Mouse (Mus musculus): ENCODE measurements at regions not wholly inside any gene's neighbourhood (a gene's known extent, or its start where the extent isn't known, plus 50 kb on each side); places are given as distances from the start of the nearest gene placed in this dataset.

- no peak for ATAC-seq (ENCODE audit: insufficient number of reproducible peaks, low FRiP score, low TSS enrichment)
Observed at GRCm38 (mm10) chr15:97188545-97188944, 58.4 kb upstream of the Pced1b start.

GRCm38 (mm10) chr15:97187831-97188230, 59.1 kb upstream of the Pced1b start:
- ATAC-seq (ENCODE audit: insufficient number of reproducible peaks, low FRiP score, low TSS enrichment), result no peak

- no peak for ATAC-seq (ENCODE audit: insufficient number of reproducible peaks, low FRiP score, low TSS enrichment)
Observed at GRCm38 (mm10) chr15:97186034-97186433, 60.9 kb upstream of the Pced1b start.

GRCm38 (mm10) chr15:97182617-97183038, 64.3 kb upstream of the Pced1b start:
- ATAC-seq (ENCODE audit: insufficient number of reproducible peaks, low FRiP score, low TSS enrichment), result no peak

- ATAC-seq (ENCODE audit: insufficient number of reproducible peaks, low FRiP score, low TSS enrichment), result no peak
Observed at GRCm38 (mm10) chr15:97180970-97181669, 65.8 kb upstream of the Pced1b start.

- no peak for ATAC-seq (ENCODE audit: insufficient number of reproducible peaks, low FRiP score, low TSS enrichment)
Observed at GRCm38 (mm10) chr15:97178286-97178685, 68.6 kb upstream of the Pced1b start.

GRCm38 (mm10) chr15:97177806-97178205, 69.1 kb upstream of the Pced1b start:
- ATAC-seq (ENCODE audit: insufficient number of reproducible peaks, low FRiP score, low TSS enrichment), result no peak

GRCm38 (mm10) chr15:97174989-97175388, 71.9 kb upstream of the Pced1b start:
- ATAC-seq (ENCODE audit: insufficient number of reproducible peaks, low FRiP score, low TSS enrichment), result no peak

- ATAC-seq (ENCODE audit: insufficient number of reproducible peaks, low FRiP score, low TSS enrichment), result no peak
Observed at GRCm38 (mm10) chr15:97173233-97173632, 73.7 kb upstream of the Pced1b start.

GRCm38 (mm10) chr15:97170074-97170473, 76.8 kb upstream of the Pced1b start:
- no peak for ATAC-seq (ENCODE audit: insufficient number of reproducible peaks, low FRiP score, low TSS enrichment)

- no peak for ATAC-seq (ENCODE audit: insufficient number of reproducible peaks, low FRiP score, low TSS enrichment)
Observed at GRCm38 (mm10) chr15:97169381-97169780, 77.5 kb upstream of the Pced1b start.

GRCm38 (mm10) chr15:97167116-97167515, 79.8 kb upstream of the Pced1b start:
- ATAC-seq (ENCODE audit: insufficient number of reproducible peaks, low FRiP score, low TSS enrichment), result no peak

GRCm38 (mm10) chr15:97164616-97165015, 82.3 kb upstream of the Pced1b start:
- no peak for ATAC-seq (ENCODE audit: insufficient number of reproducible peaks, low FRiP score, low TSS enrichment)

GRCm38 (mm10) chr15:97163971-97164370, 82.9 kb upstream of the Pced1b start:
- no peak for ATAC-seq (ENCODE audit: insufficient number of reproducible peaks, low FRiP score, low TSS enrichment)

- ATAC-seq (ENCODE audit: insufficient number of reproducible peaks, low FRiP score, low TSS enrichment), result no peak
Observed at GRCm38 (mm10) chr15:97163090-97163489, 83.8 kb upstream of the Pced1b start.

GRCm38 (mm10) chr15:97162305-97162704, 84.6 kb upstream of the Pced1b start:
- ATAC-seq (ENCODE audit: insufficient number of reproducible peaks, low FRiP score, low TSS enrichment), result no peak

GRCm38 (mm10) chr15:97161530-97161929, 85.4 kb upstream of the Pced1b start:
- no peak for ATAC-seq (ENCODE audit: insufficient number of reproducible peaks, low FRiP score, low TSS enrichment)

- 0 out of 2 replicates have a peak, but pooled peaks have one; percentile 31 for ATAC-seq (ENCODE audit: insufficient number of reproducible peaks, low FRiP score, low TSS enrichment)
Observed at GRCm38 (mm10) chr15:97152354-97152753, 94.6 kb upstream of the Pced1b start.

- ATAC-seq (ENCODE audit: insufficient number of reproducible peaks, low FRiP score, low TSS enrichment), result no peak
Observed at GRCm38 (mm10) chr15:97151793-97152192, 95.1 kb upstream of the Pced1b start.

- no peak for ATAC-seq (ENCODE audit: insufficient number of reproducible peaks, low FRiP score, low TSS enrichment)
Observed at GRCm38 (mm10) chr15:97150983-97151735, 95.4 kb upstream of the Slc38a4 start.

- no peak for ATAC-seq (ENCODE audit: insufficient number of reproducible peaks, low FRiP score, low TSS enrichment)
Observed at GRCm38 (mm10) chr15:97141958-97142357, 86.2 kb upstream of the Slc38a4 start.

- ATAC-seq (ENCODE audit: insufficient number of reproducible peaks, low FRiP score, low TSS enrichment), result no peak
Observed at GRCm38 (mm10) chr15:97138265-97138664, 82.5 kb upstream of the Slc38a4 start.

Data from cerebellum, adult (tissue).